Comparison of ENCODE assay signal across 11 mouse cellular contexts in genomic region chr12:12738631-12739331, GRCm38 (mm10).
DNase-seq lines count a peak whose midpoint lies in the region; ATAC-seq lines count a peak whose summit lies in the region.
"Had no signal": no experiment of that assay in that cellular context is flagged by ENCODE, and none has a peak within 500 bp of the region (broad histone marks: within the 10 kb centered on the region; RNA-seq: fewer than 3 reads in every experiment).

No protein-coding gene starts in this region.

- H3K4me2 ChIP-seq in kidney, embryonic 16.5 days (replicated peaks; ENCODE audit: low read depth, low read length), result no peak overlapping the region; the same call in none of the 2 replicates
- H3K4me2 ChIP-seq in hindbrain, embryonic 15.5 days, result no peak overlapping the region
- H3K4me2 ChIP-seq: neural tube, embryonic 13.5 days had no signal

- peak; percentile 75; the same call in 1 of the 2 replicates for ATAC-seq in kidney, embryonic 16.5 days (ENCODE audit: low FRiP score, low TSS enrichment)
- ATAC-seq in hindbrain, embryonic 15.5 days (ENCODE audit: low FRiP score, low read depth), result 0 out of 2 replicates have a peak, but pooled peaks have one; percentile 19

- DNase-seq in kidney, postnatal 36 days, result no peak
- peak; percentile 92 for DNase-seq in Muller cell, postnatal 12 days (ENCODE audit: inconsistent ontology term)
- DNase-seq in embryonic facial prominence, embryonic 10.5 days (ENCODE audit: low spot score), result no peak
- DNase-seq in left cerebral cortex, adult 11 months (ENCODE audit: low spot score), result no peak
- DNase-seq in ovary, postnatal 36 days (ENCODE audit: low spot score), result no peak
- DNase-seq in urinary bladder, postnatal 36 days (ENCODE audit: low spot score in 2 of 2), result no peak
- DNase-seq: cerebellum, adult 2 months had no signal

- no peaks in the 10 kb centered on the region for H3K27me3 ChIP-seq in kidney, embryonic 16.5 days (ENCODE audit: insufficient read depth, low read length)
- 0 out of 2 replicates have a peak, but pooled peaks cover 4% of the 10 kb centered on the region for H3K27me3 ChIP-seq in embryonic facial prominence, embryonic 10.5 days (replicated peaks; ENCODE audit: low read depth, poor library complexity, severe bottlenecking)
- no peaks in the 10 kb centered on the region for H3K27me3 ChIP-seq in hindbrain, embryonic 15.5 days
- H3K27me3 ChIP-seq: neural tube, embryonic 13.5 days had no signal

- no peaks in the 10 kb centered on the region for H3K36me3 ChIP-seq in kidney, embryonic 16.5 days (ENCODE audit: insufficient read depth, low read length)
- H3K36me3 ChIP-seq in embryonic facial prominence, embryonic 10.5 days (replicated peaks), result no peaks in the 10 kb centered on the region
- no peaks in the 10 kb centered on the region for H3K36me3 ChIP-seq in hindbrain, embryonic 15.5 days
- H3K36me3 ChIP-seq: neural tube, embryonic 13.5 days had no signal

- H3K9me3 ChIP-seq in kidney, embryonic 16.5 days (ENCODE audit: low read length), result no peaks in the 10 kb centered on the region
- no peaks in the 10 kb centered on the region for H3K9me3 ChIP-seq in embryonic facial prominence, embryonic 10.5 days
- no peaks in the 10 kb centered on the region for H3K9me3 ChIP-seq in hindbrain, embryonic 15.5 days

- WGBS in kidney, embryonic 16.5 days, result 9% methylated on average over 12 of the region's 12 CpGs
- 50% methylated on average over 12 of the region's 12 CpGs for WGBS in embryonic facial prominence, embryonic 10.5 days
- 40% methylated on average over 12 of the region's 12 CpGs for WGBS in hindbrain, embryonic 15.5 days

- no peak overlapping the region for H3K9ac ChIP-seq in kidney, embryonic 16.5 days (replicated peaks; ENCODE audit: low read length)
- no peak overlapping the region for H3K9ac ChIP-seq in hindbrain, embryonic 15.5 days
- H3K9ac ChIP-seq: liver, embryonic 14.5 days; neural tube, embryonic 13.5 days had no signal

- H3K4me1 ChIP-seq in kidney, embryonic 16.5 days (ENCODE audit: insufficient read depth, low read length), result peaks cover 15% of the 10 kb centered on the region
- H3K4me1 ChIP-seq in embryonic facial prominence, embryonic 10.5 days, result peaks cover 27% of the 10 kb centered on the region
- peaks cover 12% of the 10 kb centered on the region for H3K4me1 ChIP-seq in hindbrain, embryonic 15.5 days (replicated peaks)

- H3K4me3 ChIP-seq in kidney, embryonic 16.5 days (ENCODE audit: low read length), result no peak overlapping the region
- H3K4me3 ChIP-seq in embryonic facial prominence, embryonic 10.5 days, result no peak overlapping the region
- H3K4me3 ChIP-seq in hindbrain, embryonic 15.5 days, result no peak overlapping the region
- H3K4me3 ChIP-seq: neural tube, embryonic 13.5 days had no signal

- H3K27ac ChIP-seq in kidney, embryonic 16.5 days (ENCODE audit: low read length), result no peak overlapping the region
- H3K27ac ChIP-seq in embryonic facial prominence, embryonic 10.5 days (replicated peaks), result peak overlapping the region; percentile 72
- no peak overlapping the region for H3K27ac ChIP-seq in hindbrain, embryonic 15.5 days (replicated peaks)
- H3K27ac ChIP-seq: liver, embryonic 14.5 days; neural tube, embryonic 13.5 days had no signal
